Comparison of ENCODE assay signal across 11 mouse cellular contexts in the genomic region with DNA sequence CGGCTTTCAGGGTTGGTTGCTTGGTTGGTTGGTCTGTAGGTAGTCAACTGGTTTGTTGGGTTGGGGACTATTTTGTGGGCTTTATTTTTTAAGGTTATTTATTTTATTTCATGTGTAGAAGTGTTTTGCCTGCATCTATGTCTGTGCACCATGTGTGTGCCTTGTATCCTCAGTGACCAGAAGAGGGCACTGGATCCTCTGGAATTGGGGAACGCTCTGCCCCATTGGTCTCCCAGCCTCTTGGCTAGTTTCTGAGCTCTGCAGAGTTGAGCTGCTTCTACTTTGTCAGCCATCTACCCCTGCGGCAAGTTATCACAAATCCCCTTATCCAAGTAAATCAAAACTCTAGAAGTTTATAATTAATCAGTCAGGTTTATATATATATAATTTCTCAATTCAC. TPM values are rescaled to one million over a fixed set of nuclear protein-coding genes. Genes with fewer than 3 reads are reported as not detected.
"Had no signal": no experiment of that assay in that cellular context is flagged by ENCODE, and none has a peak within 500 bp of the region (broad histone marks: within the 10 kb centered on the region; RNA-seq: fewer than 3 reads in every experiment).

No protein-coding gene starts in this region.

RNA-seq across cellular contexts. Expression of gene Olfr373, which starts 4.6 kb away (rescaled TPM):
- polyA plus RNA-seq: limb, embryonic 13.5 days; liver, adult 2 months; liver, embryonic 15.5 days; lung, adult 2 months; macrophage; midbrain, embryonic 11.5 days; midbrain, embryonic 15.5 days; neural tube, embryonic 12.5 days; testis, adult 2 months; thymus, adult 2 months; urinary bladder, adult 2 months had no signal

RNA-seq across cellular contexts. Expression of gene Olfr374, which starts 19.2 kb away (rescaled TPM):
- polyA plus RNA-seq: limb, embryonic 13.5 days; liver, adult 2 months; lung, adult 2 months; macrophage; midbrain, embryonic 11.5 days; neural tube, embryonic 12.5 days; testis, adult 2 months; urinary bladder, adult 2 months had no signal

RNA-seq across cellular contexts. Expression of gene Olfr372, which starts 46.6 kb away (rescaled TPM):
- polyA plus RNA-seq: limb, embryonic 13.5 days; liver, adult 2 months; liver, embryonic 15.5 days; lung, adult 2 months; macrophage; midbrain, embryonic 11.5 days; midbrain, embryonic 15.5 days; neural tube, embryonic 12.5 days; testis, adult 2 months; thymus, adult 2 months; urinary bladder, adult 2 months had no signal
